Mouse (Mus musculus): Measurements from ENCODE around the gene Snw1.

DNA sequence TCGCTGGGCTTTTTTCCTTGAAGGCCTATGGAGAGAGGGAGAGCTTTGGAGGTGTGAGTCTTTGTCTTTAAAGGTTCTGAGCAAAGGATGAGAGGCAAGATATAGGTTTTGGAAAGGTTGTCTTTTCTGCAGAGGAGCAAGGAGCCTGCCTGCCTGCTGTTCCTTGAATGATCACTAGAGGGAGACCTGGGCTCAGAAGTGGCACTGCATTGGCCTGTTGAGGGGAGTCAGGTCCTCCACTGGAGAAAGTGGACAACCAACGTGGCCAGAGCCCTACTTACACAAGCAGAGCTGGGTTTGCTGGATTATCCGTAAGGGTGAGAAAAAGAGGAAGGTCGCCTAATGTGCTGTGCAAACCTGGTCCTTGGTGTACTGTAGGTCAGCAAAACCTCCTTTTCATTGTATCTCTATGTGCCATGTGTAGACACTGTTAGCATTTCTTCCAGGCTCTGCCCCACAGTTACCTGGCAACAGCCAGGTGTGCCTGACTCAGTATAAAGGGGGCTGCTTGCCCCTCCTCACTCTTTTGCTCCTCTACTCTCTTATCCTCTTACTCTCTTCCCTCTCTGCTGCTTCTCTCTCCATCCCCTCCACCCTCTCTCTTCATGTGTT is 58.8 kb downstream of the Snw1 start:
- TF ChIP-seq FLI1 (IDR thresholded peaks at IDR 0.05; ENCODE audit: low read length) (no peak), GATA1 (IDR thresholded peaks at IDR 0.05; ENCODE audit: borderline replicate concordance, low read length) (no peak)

Measured in megakaryocyte, embryonic 14.5 days (primary cell).